Mouse (Mus musculus) cerebellum, adult 11-12 months (tissue): ENCODE data around the gene Dalrd3.
A peak's percentile ranks its signal among the peaks of the same experiment; 100 is the strongest.
"Not testable (repeated sequence)": the region's sequence is repeated elsewhere in the genome, so short reads cannot be mapped to it uniquely, and the experiment has no call there.

Source experiments
- DNase-seq: peaks from one replicate; pipeline ENCODE4 v3.0.0; 2022

Gene Dalrd3

GRCm38 (mm10) chr9:108573774-108574690, 4.3 kb downstream of the Dalrd3 start:
- DNase-seq, result peak; percentile 70

GRCm38 (mm10) chr9:108574921-108575320, 5.2 kb downstream of the Dalrd3 start:
- no peak for DNase-seq

- DNase-seq, result no peak
Observed at GRCm38 (mm10) chr9:108575321-108576297, 5.9 kb downstream of the Dalrd3 start.

GRCm38 (mm10) chr9:108577025-108577424, 7.3 kb downstream of the Dalrd3 start:
- no peak for DNase-seq

- DNase-seq, result peak; percentile 76
Observed at GRCm38 (mm10) chr9:108577934-108578544, 8.4 kb downstream of the Dalrd3 start.

- DNase-seq, result peak; percentile 96
Observed at GRCm38 (mm10) chr9:108578545-108579343, 9.1 kb downstream of the Dalrd3 start, which contains the start of gene Wdr6. TSS of gene Wdr6 (minus strand) at chr9:108578739.

- DNase-seq, result no peak
Observed at GRCm38 (mm10) chr9:108579344-108579690, 9.6 kb downstream of the Dalrd3 start.

GRCm38 (mm10) chr9:108587571-108588180, 18.0 kb downstream of the Dalrd3 start:
- peak; percentile 73 for DNase-seq

- DNase-seq, result no peak
Observed at GRCm38 (mm10) chr9:108589229-108589628, 19.5 kb downstream of the Dalrd3 start.

GRCm38 (mm10) chr9:108591462-108591861, 21.8 kb downstream of the Dalrd3 start:
- no peak for DNase-seq

GRCm38 (mm10) chr9:108594354-108594753, 24.7 kb downstream of the Dalrd3 start:
- no peak for DNase-seq

GRCm38 (mm10) chr9:108596998-108597764, 27.5 kb downstream of the Dalrd3 start, which contains the start of gene P4htm:
TSS of gene P4htm (minus strand) at chr9:108597667.
- DNase-seq, result peak; percentile 81

- DNase-seq, result no peak
Observed at GRCm38 (mm10) chr9:108599021-108599566, 29.4 kb downstream of the Dalrd3 start.

- no peak for DNase-seq
Observed at GRCm38 (mm10) chr9:108600011-108600410, 30.3 kb downstream of the Dalrd3 start.

GRCm38 (mm10) chr9:108601986-108602385, 32.3 kb downstream of the Dalrd3 start:
- DNase-seq, result no peak

GRCm38 (mm10) chr9:108607929-108608328, 38.2 kb downstream of the Dalrd3 start:
- not testable (repeated sequence) for DNase-seq

- no peak for DNase-seq
Observed at GRCm38 (mm10) chr9:108608889-108609288, 39.2 kb downstream of the Dalrd3 start.

- DNase-seq, result no peak
Observed at GRCm38 (mm10) chr9:108611488-108611887, 41.8 kb downstream of the Dalrd3 start.

GRCm38 (mm10) chr9:108617301-108617700, 47.6 kb downstream of the Dalrd3 start:
- no peak for DNase-seq
